Mouse (Mus musculus): Measurements from ENCODE around the gene Gm42372.

DNA sequence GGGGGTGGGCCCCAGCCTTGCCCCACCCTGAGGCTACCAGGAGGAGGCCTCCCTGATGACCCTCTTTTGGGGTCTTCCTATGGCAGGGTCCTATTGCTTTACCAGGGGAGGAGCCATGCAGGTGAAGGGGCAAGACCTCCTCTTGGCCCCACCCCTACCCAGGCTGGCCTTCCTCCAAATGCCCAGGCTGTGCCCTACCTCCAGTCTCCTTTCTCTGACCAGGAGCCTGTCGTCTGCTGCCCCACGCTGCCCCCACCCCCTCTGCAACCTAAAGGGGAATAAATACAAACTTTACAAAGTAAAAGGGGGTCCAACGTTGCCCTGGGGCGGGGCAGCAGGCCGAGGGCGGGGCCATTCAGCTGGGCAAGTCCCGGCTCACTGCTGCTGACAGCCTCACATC lies 21.8 kb downstream of the Gm42372 start:
- no peak for TF ChIP-seq CTCF (IDR thresholded peaks at IDR 0.05; ENCODE audit: low read depth, low read length)
- TF ChIP-seq POLR2A (IDR thresholded peaks at IDR 0.05; ENCODE audit: borderline replicate concordance, low read depth, low read length): no peak
